Mouse (Mus musculus): ENCODE data around the gene B4galt7.

- no peak for TF ChIP-seq CTCF (IDR thresholded peaks at IDR 0.05; ENCODE audit: low read depth)
- TF ChIP-seq EP300 (IDR thresholded peaks at IDR 0.05; ENCODE audit: low read depth), result no peak
These were observed 43.8 kb upstream of the B4galt7 start for GRCm38 (mm10) chr13:55555921-55556320.
